Mouse (Mus musculus) hindbrain, embryonic 15.5 days (tissue): Measurements from ENCODE around the gene Gm19345. TPM values are rescaled to one million over a fixed set of nuclear protein-coding genes. Genes with fewer than 3 reads are reported as not detected.

ENCODE experiments used
- ATAC-seq: fragments of 200-750 bp; cut with Nextera tagmentation; 2 replicates; pipeline ENCODE4 v1.8.0; 2017; ENCODE audit warnings: low read depth, moderate number of reproducible peaks, moderate TSS enrichment; ENCODE audit not compliant: low FRiP score
- H3K27ac ChIP-seq: fragments of 300-500 bp; sonication (generic); replicated peaks from 2 replicates; pipeline ENCODE4 v1.5.1; 2015; ENCODE audit warnings: mild to moderate bottlenecking, inconsistent platforms
- H3K27me3 ChIP-seq: fragments of 300-500 bp; sonication (generic); 2 replicates; pipeline ENCODE4 v1.6.1; 2015; ENCODE audit warnings: control low read depth, inconsistent platforms
- H3K36me3 ChIP-seq: fragments of 300-500 bp; sonication (generic); 2 replicates; pipeline ENCODE4 v1.6.1; 2015; ENCODE audit warnings: control low read depth, inconsistent platforms
- H3K4me1 ChIP-seq: fragments of 300-500 bp; sonication (generic); replicated peaks from 2 replicates; pipeline ENCODE4 v1.6.1; 2015; ENCODE audit warnings: control low read depth, inconsistent platforms
- H3K4me2 ChIP-seq: fragments of 300-500 bp; sonication (generic); 2 replicates; pipeline ENCODE4 v1.6.1; 2015; ENCODE audit warnings: moderate library complexity, mild to moderate bottlenecking, inconsistent platforms
- H3K4me3 ChIP-seq: fragments of 300-500 bp; sonication (generic); 2 replicates; pipeline ENCODE4 v1.5.1; 2015; ENCODE audit warnings: mild to moderate bottlenecking, inconsistent platforms
- H3K9ac ChIP-seq: fragments of 300-500 bp; sonication (generic); 2 replicates; pipeline ENCODE4 v1.6.1; 2015; ENCODE audit warnings: inconsistent platforms
- H3K9me3 ChIP-seq: fragments of 300-500 bp; sonication (generic); 2 replicates; pipeline ENCODE4 v1.6.1; 2016; ENCODE audit warnings: control low read depth, inconsistent platforms
- WGBS: fragments of 180-500 bp; shearing (Covaris S2); methylation state at CpG from one replicate; pipeline ENCODE4 v1.1.7; 2015; 5-methylcytosine and 5-hydroxymethylcytosine counted together
- polyA plus RNA-seq: library from polyadenylated mRNA; unstranded; fragments of >200 nt; fragmentation: Nextera tagmentation; extraction: Ambion mirVana; gene quantifications from 2 replicates; pipeline ENCODE4 v1.2.1, GENCODE M21; 2015

Gene Gm19345
- polyA plus RNA-seq, 1 experiment from 2014 or later = 17.1 TPM

DNA sequence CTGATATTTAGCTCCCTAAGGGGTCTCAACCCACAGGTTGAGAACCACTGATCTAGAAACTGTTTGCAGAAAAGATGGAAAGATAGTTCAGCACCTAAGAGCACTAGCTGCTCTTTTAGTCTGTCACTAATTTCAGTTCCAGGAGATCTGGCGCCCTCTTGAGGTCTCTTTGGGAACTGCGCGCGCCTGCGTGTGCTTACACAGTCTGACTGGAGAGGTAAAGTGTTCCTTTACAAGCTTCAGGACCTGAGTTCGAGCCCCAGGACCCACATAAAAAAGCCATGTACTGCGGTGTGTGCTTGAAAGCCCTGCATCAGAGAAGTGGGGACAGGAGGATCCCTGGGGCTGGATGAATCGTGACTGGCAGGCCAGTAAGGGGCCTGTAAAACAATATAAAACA is 38.1 kb downstream of the Gm19345 start:
- Histone ChIP-seq H3K4me2 (no peak overlapping the region), H3K36me3 (no peaks in the 10 kb centered on the region), H3K9me3 (no peaks in the 10 kb centered on the region), H3K4me3 (no peak overlapping the region), H3K27ac (no peak overlapping the region), H3K4me1 (no peaks in the 10 kb centered on the region), H3K27me3 (no peaks in the 10 kb centered on the region), H3K9ac (no peak overlapping the region)
- no peak for ATAC-seq
- WGBS = 54% methylated on average over 8 of the region's 8 CpGs

Other genes with a start within 250 kb of the Gm19345 start
- 56.0 and 60.7 TPM in 2 replicates for gene Clasrp, start 247.5 kb upstream of the Gm19345 start, polyA plus RNA-seq
- gene Relb, start 222.6 kb upstream of the Gm19345 start, polyA plus RNA-seq = 7.0 and 7.2 TPM in 2 replicates
- gene Clptm1, start 187.0 kb upstream of the Gm19345 start, polyA plus RNA-seq = 134 and 143 TPM in 2 replicates
- 0.58 and 1.1 TPM in 2 replicates for gene Apoc2, start 174.1 kb upstream of the Gm19345 start, polyA plus RNA-seq
- gene Gm44805, start 170.6 kb upstream of the Gm19345 start, polyA plus RNA-seq = not detected in 2 replicates
- gene Apoc4, start 170.5 kb upstream of the Gm19345 start, polyA plus RNA-seq = not detected in 2 replicates
- gene Apoc1, start 159.3 kb upstream of the Gm19345 start, polyA plus RNA-seq = 1.9 and 2.3 TPM in 2 replicates
- 624 and 744 TPM in 2 replicates for gene Apoe, start 152.8 kb upstream of the Gm19345 start, polyA plus RNA-seq
- 155 and 158 TPM in 2 replicates for gene Tomm40, start 136.6 kb upstream of the Gm19345 start, polyA plus RNA-seq
- 58.9 and 60.4 TPM in 2 replicates for gene Nectin2, start 101.5 kb upstream of the Gm19345 start, polyA plus RNA-seq
- gene Bcam, start 81.0 kb upstream of the Gm19345 start, polyA plus RNA-seq = 20.0 and 20.7 TPM in 2 replicates
- gene Cblc, start 55.2 kb upstream of the Gm19345 start, polyA plus RNA-seq = 0.37 TPM in 1 of 2 replicates, not detected in the other
- gene Bcl3, start 29.2 kb upstream of the Gm19345 start, polyA plus RNA-seq = 0.92 and 1.4 TPM in 2 replicates
- 0.92 and 2.0 TPM in 2 replicates for gene Ceacam16, start 9.3 kb downstream of the Gm19345 start, polyA plus RNA-seq
- gene Ceacam19, start 36.0 kb downstream of the Gm19345 start, polyA plus RNA-seq = not detected in 2 replicates
- 9.6 and 10.0 TPM in 2 replicates for gene Pvr, start 69.2 kb downstream of the Gm19345 start, polyA plus RNA-seq
- not detected in 2 replicates for gene Igsf23, start 98.8 kb downstream of the Gm19345 start, polyA plus RNA-seq
- gene Ceacam20, start 113.4 kb downstream of the Gm19345 start, polyA plus RNA-seq = not detected in 2 replicates
- not detected in 2 replicates for gene Nlrp9b, start 139.5 kb downstream of the Gm19345 start, polyA plus RNA-seq
- gene Vmn1r91, start 247.7 kb downstream of the Gm19345 start, polyA plus RNA-seq = not detected in 2 replicates